Mouse (Mus musculus) liver, embryonic 14.5 days (tissue): ENCODE data around the gene Ppp6r1.

Source experiments
- CTCF ChIP-seq: IDR thresholded peaks from 2 replicates; pipeline ENCODE4 v1.5.1; 2016; ENCODE audit warnings: antibody characterized with exemption, low read depth, control low read depth
- EP300 ChIP-seq: IDR thresholded peaks from 2 replicates; pipeline ENCODE4 v1.6.1; 2016; ENCODE audit warnings: antibody characterized with exemption, low read depth

- TF ChIP-seq CTCF: no peak
- TF ChIP-seq EP300: no peak
These were observed 1.2 kb downstream of the Ppp6r1 start for GRCm38 (mm10) chr7:4657521-4658127.
